Mouse (Mus musculus): ENCODE measurements around the gene Sh3gl1. TPM values are rescaled to one million over a fixed set of nuclear protein-coding genes. Genes with fewer than 3 reads are reported as not detected.

Gene Sh3gl1
- total RNA-seq, 1 experiment from 2014 or later: 57.1 TPM

GRCm38 (mm10) chr17:56040030-56040856 is 3.8 kb upstream of the Sh3gl1 start, which contains the start of gene Chaf1a:
Chaf1a (plus strand) TSS chr17:56040439.
- peak; percentile 97 for DNase-seq

GRCm38 (mm10) chr17:56039345-56039744 is 2.9 kb upstream of the Sh3gl1 start:
- DNase-seq: no peak

- DNase-seq: no peak
These were observed 2.3 kb upstream of the Sh3gl1 start for GRCm38 (mm10) chr17:56038583-56039261.

DNA sequence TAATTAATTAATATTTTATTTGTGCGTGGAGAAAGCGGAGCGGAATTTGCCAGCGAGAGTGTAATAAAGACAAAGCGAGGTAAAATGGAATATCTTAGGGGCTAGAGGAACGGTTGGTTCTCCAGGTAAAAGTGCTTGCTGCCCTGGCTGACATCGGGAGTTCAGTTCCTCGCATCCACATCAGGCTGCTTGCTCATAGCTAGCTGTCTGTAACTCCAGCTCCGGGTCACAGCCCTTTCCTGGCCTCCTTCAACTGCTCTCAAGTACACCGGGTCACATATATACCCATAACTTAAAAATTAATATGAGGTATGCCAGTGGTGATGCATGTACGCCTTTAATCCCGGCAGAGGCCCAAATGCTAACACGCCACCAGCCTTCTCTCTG is 459 bp upstream of the Sh3gl1 start:
- no peak for DNase-seq

DNA sequence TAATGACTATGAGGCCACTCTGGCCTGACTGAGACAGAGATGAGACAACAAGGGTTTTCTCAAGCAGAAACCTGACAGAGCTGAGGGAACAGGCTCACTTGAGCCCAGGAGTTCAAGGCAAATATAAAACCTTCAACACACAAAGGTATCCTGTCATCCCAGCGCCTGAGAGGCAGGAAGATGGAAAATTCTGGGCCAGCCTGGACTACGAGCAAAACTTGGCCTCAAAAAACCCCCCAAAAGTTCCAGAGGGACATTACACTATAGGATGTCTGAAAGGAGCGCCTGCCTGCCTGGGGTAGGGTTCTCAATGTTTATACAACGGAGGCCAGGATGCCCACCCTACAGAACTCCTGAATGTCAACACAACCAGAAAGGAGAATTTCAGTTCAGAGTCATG is 1.2 kb downstream of the Sh3gl1 start:
- DNase-seq: no peak

- no peak for DNase-seq
These were observed 1.7 kb downstream of the Sh3gl1 start for GRCm38 (mm10) chr17:56034726-56035100.

- DNase-seq: no peak
These were observed 2.3 kb downstream of the Sh3gl1 start for GRCm38 (mm10) chr17:56034040-56034725.

GRCm38 (mm10) chr17:56032831-56033230 is 3.6 kb downstream of the Sh3gl1 start:
- no peak for DNase-seq

GRCm38 (mm10) chr17:56032127-56032733 is 4.2 kb downstream of the Sh3gl1 start:
- DNase-seq: no peak

DNA sequence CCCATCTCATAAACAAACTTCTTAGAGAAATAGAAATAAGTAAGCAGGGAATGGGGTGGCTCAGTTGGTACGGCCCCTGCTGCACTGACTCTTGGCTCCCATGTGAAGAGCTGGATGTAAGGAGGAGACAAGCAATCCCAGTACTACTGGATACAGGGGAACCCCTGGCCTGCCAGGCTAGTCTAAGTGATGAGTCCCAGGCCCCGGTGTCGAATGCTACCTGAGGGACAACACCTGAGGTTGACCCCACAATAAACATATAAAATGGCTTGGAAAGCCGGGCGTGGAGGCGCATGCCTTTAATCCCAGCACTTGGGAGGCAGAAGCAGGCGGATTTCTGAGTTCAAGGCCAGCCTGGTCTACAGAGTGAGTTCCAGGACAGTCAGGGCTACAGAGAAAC is 5.0 kb downstream of the Sh3gl1 start:
- no peak for DNase-seq

GRCm38 (mm10) chr17:56030919-56031318 is 5.5 kb downstream of the Sh3gl1 start:
- peak; percentile 53 for DNase-seq

DNA sequence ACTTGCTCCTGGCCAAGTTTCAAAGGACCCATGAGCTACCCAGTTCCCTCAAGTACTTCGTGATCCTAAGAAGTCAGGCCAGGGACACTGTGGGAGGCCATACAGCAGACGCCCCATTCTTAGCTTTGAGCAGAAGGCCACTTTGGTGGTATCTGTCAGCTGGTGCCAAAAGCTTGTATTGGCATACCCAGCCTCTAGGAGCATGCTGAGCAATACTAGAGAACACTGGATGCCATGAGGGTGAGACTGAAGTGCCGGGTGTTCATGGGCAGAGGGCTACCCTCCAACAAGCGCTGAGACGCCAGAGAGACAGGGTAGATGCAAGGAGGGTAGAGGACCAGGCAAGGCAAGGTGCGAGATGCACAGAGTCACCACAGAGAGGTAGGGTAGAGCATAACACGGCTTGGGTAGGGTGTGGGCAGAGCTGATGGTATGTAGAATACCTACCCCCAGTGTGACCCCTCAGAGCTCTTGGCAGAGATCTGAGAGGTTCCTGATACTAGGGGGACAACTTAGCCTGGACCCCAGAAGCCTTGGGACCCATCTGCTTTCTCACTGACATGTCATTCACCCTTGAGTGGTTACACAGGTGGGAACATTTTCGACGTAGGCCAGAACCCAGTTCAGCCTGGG is 6.1 kb downstream of the Sh3gl1 start:
- no peak for DNase-seq

DNA sequence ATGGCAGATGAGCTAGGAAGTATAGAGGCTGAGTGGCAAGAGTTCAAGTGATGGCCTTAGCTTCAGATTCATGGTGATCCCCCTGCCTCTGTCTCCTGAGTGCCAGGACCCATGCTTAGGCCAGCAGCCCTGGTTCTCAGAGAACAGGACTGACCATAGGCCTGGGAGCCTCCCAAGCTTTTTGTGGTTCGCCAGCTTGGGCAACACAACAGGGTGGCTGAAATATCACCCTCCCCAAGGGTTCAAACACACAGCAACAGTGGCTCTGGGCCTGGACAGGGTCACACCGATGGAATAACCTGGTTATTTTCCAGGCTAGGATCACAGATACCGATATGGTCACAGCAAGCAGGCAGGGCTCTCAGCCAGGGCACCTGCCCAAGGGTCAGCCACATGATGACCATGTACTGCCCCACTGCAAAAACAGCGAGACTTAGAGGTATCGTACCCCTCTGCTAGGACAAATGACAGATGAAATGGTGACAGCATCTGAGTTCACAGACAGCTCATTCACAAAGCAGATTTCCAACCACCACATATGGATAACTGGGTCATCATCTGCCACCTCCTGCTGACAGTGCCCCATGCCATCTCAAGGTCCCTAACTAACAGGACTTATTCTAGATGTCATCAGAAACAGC is 8.5 kb downstream of the Sh3gl1 start:
- no peak for DNase-seq

- DNase-seq: no peak
These were observed 9.6 kb downstream of the Sh3gl1 start for GRCm38 (mm10) chr17:56026881-56027280.

DNA sequence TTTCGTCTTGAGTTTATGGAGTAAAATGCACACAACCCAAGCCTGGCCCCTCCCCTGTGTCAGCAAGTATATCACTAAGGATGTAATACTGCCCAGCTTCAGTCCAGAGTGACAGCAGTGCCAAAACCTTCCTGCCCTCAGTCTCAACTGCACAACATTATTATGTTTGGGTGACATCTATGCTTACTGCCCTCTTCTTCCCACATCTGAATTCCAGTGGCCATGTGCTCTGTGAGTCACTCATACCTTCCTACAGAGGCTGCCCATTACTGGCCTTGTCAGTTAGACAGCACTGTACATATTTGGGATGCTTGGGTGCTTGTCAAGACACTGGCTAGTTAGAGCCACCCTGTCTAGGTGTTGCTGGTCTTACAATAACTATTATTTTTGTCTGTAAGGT is 10.1 kb downstream of the Sh3gl1 start:
- DNase-seq: no peak

DNA sequence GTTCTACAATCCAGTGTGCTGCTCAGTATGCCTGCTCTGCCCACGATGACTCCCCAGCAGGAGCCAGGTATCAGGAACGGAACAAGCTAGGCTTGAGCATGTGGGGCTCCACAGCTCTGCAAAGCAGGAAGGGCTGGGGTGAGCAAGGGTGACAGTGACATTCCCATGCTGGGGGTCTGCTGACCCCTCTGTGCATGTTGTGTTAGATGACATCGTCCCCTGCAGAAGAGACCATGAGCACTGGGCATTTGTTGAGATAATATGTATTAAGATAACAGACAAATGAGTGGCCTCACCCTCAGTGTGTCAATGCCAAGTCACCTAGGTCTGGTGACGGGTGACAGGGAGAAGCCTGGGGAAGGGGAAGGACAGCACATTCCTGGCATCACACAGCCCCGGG is 11.5 kb downstream of the Sh3gl1 start:
- DNase-seq: no peak

DNA sequence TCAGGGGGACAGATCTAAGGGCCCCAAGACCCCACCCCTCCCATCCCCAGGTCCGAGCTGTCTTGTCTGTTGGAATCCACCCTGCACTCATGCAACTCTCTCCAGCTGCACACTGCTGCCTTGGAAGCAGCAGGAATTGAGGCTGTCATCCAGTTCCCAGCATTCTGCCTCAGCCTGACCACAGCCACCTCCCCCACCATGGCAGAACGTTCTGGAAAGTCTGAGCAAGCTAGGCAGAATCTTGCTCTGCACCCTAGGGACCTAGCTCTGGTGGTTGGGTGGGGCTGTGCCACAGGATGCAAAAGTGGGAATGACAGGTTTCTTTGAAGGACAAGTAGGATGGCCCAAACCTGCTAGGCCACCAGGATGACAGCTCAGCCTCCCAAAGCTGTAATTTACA is 12.0 kb downstream of the Sh3gl1 start:
- no peak for DNase-seq

GRCm38 (mm10) chr17:56023386-56023785 is 13.0 kb downstream of the Sh3gl1 start:
- DNase-seq: no peak

DNA sequence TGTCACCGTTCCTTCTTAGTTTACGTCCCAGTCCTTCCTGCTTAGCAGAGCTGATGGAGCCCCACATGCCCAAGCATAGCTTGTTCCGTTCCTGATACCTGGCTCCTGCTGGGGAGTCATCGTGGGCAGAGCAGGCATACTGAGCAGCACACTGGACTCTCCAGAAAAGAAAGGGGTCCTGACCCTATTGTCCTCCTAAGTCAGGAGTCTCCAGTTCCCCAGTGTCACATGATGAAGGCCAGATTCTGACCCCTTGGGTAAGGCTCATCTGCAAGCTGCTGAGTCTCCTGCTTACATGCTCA is 13.5 kb downstream of the Sh3gl1 start:
- no peak for DNase-seq

- DNase-seq: no peak
These were observed 14.1 kb downstream of the Sh3gl1 start for GRCm38 (mm10) chr17:56022131-56022988.

All from adrenal gland, postnatal 25 days (tissue).